Mouse (Mus musculus) megakaryocyte, embryonic 14.5 days (primary cell): ENCODE measurements around the gene Scn1b.

Experiments
- FLI1 ChIP-seq: IDR thresholded peaks from 2 replicates; pipeline ENCODE4 v1.6.1; 2012; ENCODE audit warnings: low read length, inconsistent platforms, mixed read lengths
- GATA1 ChIP-seq: IDR thresholded peaks from 3 replicates; pipeline ENCODE4 v1.6.1; 2012; ENCODE audit warnings: mixed read lengths, low read length, inconsistent platforms, borderline replicate concordance

GRCm38 (mm10) chr7:31126851-31127724, at the start of gene Scn1b:
- TF ChIP-seq GATA1 (no peak), FLI1 (no peak)
